Mouse (Mus musculus) cerebellum, postnatal 36 days (tissue): ENCODE measurements around the gene Emx1.
"Not testable (repeated sequence)": the region's sequence is repeated elsewhere in the genome, so short reads cannot be mapped to it uniquely, and the experiment has no call there.

Experiments
- DNase-seq, 2 experiments: peaks; one replicate each; pipeline ENCODE4 v3.0.0; 2021 to 2022; ENCODE audit warnings: mixed read lengths in 2 of 2

The Emx1 gene

DNA sequence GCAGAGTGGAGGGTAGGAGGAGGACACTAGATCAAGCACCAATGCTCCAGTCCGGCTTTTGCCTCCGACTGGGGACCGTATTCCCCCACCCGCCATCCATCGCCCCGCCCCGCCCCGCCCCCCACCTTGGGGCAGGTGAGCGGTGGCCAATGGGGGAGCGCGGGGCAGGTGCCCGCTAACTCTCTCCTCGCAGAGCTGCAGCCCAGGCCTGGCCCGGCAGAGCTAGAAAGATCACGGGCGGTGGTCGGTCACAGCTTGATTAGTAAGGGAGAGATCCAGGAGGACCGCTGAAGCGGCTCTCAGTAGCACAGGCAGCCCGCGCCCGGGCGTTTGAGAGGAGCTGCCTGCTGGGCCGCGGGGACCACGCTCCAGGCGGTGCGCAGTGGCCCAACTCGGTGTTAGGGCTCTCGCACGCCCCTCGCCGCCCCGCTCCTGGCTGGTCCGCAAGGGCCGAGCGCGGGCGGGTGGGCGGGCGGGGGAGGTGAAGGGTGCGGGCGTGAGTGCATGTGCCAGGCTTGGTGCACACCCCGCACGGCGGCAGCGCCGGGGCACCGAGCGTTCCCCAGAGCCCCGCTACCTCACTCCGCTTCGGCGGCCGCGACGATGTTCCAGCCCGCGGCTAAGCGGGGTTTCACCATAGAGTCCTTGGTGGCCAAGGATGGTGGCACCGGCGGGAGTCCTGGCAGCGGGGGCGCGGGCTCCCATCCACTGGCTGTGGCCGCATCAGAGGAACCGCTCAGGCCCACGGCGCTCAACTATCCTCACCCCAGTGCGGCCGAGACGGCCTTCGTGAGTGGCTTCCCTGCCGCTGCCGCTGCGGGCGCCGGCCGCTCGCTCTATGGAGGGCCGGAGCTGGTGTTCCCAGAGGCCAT lies at the start of gene Emx1:
Gene Emx1, plus strand, starts transcription at position 99 of the 872 bp plus-strand sequence.
- DNase-seq = peak; percentile 18 to 31

DNA sequence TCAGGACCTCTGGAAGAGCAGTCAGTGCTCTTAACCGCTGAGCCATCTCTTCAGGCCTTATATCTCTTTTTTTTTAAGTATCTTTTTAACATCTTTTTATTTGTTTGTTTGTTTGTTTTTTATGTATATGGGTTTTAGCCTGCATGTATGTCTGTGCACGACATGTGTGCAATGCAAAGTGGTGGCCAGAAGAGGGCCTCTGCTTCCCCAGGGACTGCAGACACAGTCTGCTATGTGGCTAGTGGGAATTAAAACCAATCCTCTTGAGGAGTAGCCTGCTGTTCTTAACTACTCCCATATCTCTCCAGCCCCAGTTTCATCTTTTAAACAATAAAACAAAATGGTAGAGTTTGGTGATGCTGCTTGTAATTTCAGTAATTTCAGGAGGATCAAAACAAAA lies 47.7 kb upstream of the Emx1 start:
- no peak for DNase-seq

DNA sequence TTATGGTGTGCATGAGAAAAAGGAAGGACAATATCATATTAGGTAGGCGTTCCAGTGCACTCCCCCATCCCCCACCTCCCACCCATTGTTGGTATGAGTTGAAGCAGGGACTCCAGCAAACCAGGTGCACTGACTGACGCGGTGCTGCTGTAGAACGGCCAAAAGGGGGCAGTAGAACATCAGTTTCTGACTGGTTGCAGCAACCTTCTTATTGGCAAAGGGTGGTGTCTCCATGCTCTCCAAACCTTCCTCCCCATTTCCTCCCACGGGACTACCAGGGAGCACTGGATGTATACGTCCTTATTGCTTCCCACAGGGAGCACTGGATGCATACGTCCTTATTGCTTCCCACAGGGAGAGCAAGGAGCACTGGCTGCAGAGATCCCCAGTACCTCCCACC lies 46.2 kb upstream of the Emx1 start:
- DNase-seq = peak; percentile 29 to 36

- DNase-seq = no peak
Observed at GRCm38 (mm10) chr6:85144466-85144865, 42.8 kb upstream of the Emx1 start.

- no peak for DNase-seq
Observed at GRCm38 (mm10) chr6:85147636-85148035, 39.6 kb upstream of the Emx1 start.

- DNase-seq = peak; percentile 35 to 52
Observed at GRCm38 (mm10) chr6:85150386-85150785, 36.9 kb upstream of the Emx1 start.

GRCm38 (mm10) chr6:85153970-85154540 lies 33.2 kb upstream of the Emx1 start:
- peak; percentile 71 to 75 for DNase-seq

DNA sequence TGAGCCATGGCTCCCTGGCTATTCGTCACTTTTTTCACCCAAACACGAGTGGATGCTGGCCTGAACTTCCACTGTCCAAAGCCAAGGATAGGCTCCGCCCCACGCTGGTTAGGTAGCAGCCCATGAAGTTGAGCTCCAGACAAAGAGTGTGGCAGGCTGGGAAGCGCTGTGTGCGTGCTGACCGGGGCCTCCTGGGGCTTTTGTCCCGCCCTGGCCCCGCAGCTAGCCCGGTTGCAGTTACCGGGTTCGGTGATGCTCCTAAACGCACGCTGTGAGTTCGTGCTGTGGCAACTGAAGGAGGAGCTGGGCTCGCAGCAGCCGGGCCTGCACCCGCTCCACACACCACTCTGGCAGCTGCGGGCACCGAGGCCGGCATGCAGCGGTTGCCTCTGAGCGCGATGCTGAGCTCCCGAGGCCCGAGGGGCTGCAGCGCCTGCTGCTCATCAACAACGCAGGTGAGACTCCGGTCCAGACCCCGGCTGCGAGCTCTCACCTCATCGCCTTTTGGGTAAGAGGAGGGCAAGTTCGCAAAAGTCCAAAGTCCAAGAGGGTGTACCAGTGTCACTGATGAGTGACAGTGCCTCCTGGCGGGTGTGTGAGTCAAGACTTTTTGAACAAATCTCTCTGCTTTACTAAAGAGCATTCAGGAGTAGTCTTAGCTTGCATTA lies 32.2 kb upstream of the Emx1 start:
- peak in 1 of 2 experiments; percentile 23 for DNase-seq

- not testable (repeated sequence) for DNase-seq
Observed at GRCm38 (mm10) chr6:85156551-85156950, 30.7 kb upstream of the Emx1 start.

DNA sequence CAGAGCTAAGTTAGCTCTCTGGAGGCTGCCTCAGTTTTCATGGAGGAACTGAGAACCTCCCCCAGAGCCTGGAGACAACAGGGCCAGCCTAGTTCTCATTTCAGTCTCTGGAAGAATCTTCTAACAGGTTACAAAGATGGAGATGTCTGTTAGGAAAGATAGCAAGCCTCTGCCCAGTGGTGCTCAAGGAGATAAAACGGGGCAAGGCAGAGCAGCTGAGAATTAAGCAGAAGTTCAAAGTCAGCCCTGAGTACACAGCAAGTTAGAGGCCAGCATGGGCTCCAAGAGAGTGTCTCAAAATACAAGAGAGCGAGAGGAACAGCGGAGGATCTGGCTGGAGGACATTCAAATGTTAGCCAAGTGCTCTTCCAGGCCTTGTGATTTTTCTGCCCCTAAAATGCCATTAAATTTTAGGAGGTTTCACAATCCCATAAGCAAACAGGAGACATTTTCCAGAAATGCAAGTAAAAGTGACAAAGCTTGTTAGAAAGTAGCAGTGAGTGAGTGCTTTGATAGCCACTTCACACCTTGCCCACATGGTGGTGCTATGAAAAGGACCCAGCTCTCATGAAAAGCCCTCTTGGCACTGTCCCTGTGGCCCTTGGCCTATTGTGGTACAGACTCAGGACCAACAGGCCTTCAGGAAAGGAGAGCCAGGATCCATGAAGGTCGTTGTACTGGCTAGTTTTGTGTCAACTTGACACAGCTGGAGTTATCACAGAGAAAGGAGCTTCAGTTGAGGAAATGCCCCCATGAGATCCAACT lies 29.0 kb upstream of the Emx1 start:
- DNase-seq = not testable (repeated sequence)

DNA sequence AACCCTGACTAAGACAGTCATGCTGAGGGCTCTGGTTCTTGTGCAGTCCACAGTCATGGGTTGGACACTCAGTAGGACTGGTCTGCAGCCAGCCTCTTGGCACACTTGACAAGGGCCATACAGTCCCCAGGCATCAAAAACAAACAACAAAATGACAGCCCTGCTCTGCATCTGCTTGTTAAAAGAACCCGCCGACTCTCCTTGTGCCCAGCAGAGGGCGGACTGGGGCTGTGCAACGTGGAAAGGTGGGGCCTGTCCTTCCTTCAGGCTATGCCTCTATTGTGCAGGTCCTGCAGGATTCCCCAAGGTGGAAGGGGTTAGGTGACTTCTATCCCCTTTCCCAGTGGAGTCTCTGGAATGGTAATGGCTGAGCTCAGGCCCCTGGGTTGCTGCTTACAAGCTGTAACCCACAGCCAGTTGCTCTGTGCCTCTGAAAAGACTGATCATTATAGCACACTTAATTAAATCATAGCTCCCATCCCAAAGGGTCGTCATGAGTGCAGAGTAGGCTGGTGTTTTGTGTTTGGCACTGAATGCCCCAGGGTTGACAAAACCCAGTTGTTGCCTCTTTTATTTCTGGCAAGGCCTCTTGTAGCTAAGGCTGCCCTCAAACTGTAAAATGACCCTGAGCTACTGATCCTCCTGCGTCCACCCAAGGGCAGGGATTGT lies 28.0 kb upstream of the Emx1 start:
- peak; percentile 67 to 69 for DNase-seq

GRCm38 (mm10) chr6:85160201-85160923 lies 26.9 kb upstream of the Emx1 start:
- peak; percentile 72 to 74 for DNase-seq

DNA sequence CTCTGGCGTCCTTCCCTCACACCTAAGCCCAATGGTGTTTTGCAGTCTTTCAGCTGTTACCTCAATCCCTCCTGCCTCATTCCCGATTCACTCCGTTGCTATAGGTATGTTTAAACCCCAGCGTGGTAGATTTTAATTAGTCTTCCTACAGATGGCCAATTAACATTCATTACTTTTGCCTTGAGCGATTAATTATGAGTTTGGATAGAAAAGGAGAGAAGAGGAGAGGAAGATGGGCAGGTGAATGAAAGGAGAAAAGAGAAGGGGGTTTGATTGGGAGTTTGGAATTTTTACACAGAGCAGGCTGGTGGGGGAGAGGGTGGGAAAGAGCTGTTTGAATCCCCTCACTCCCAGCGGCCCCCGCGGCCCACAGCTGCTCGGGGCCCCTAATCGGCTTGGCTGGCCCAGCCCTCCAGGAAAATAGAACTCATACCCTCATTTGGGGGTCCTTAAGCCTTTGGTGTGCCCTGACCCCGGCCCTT lies 21.8 kb upstream of the Emx1 start:
- DNase-seq = no peak

GRCm38 (mm10) chr6:85179569-85179968 lies 7.7 kb upstream of the Emx1 start:
- no peak for DNase-seq

GRCm38 (mm10) chr6:85180036-85180435 lies 7.2 kb upstream of the Emx1 start:
- DNase-seq = no peak

GRCm38 (mm10) chr6:85183951-85184350 lies 3.3 kb upstream of the Emx1 start:
- DNase-seq = no peak

DNA sequence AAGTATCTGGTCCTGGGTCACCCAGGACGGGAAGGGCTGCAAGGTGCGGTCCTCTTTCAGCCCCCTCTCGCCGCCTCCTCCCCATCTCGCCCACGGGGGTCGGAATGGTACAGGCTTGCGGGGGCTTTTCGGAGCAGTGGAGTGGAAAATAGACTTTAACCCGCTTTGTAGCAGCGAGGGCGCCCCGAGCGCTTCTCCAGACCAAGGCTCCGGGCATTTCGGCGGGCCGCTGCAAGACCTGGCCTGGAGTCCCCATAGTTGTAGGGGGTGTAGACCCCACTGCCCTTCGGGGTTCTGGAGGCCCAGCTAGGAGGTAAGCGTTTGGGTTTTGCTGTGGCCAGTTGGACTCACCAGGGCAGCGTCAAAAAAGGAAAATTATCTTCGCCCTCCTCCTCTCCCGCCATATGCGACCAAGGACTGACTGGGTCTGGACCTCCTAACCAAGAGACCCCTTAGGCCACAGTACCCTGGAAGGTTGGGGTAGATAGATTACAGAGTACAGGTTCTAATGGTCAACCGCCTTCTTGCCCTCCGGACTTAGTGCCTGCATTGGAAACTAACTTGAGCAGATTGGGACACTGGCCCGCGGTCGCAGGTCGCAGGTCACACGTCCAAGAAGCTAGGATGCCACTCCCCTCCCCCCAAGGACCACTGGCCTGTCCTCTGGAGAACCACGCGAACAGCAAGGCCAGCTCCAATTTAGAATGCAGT lies 1.1 kb upstream of the Emx1 start:
- DNase-seq = no peak

DNA sequence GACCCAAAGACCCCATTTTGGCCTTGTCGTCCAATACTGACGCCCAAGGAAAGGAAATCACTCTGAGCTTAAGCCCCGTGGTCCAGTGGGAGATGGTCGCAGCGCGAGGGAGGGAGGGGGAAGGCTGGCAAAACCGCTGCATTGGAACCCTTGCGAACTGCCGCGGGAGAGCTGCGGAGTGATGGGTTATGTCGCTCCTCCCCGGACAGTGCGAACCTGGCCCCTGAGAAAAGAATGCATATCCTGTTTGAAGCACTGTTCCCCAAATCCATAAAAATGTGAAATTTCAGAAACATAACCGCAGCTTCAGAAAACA lies 536 bp upstream of the Emx1 start:
- DNase-seq = no peak

DNA sequence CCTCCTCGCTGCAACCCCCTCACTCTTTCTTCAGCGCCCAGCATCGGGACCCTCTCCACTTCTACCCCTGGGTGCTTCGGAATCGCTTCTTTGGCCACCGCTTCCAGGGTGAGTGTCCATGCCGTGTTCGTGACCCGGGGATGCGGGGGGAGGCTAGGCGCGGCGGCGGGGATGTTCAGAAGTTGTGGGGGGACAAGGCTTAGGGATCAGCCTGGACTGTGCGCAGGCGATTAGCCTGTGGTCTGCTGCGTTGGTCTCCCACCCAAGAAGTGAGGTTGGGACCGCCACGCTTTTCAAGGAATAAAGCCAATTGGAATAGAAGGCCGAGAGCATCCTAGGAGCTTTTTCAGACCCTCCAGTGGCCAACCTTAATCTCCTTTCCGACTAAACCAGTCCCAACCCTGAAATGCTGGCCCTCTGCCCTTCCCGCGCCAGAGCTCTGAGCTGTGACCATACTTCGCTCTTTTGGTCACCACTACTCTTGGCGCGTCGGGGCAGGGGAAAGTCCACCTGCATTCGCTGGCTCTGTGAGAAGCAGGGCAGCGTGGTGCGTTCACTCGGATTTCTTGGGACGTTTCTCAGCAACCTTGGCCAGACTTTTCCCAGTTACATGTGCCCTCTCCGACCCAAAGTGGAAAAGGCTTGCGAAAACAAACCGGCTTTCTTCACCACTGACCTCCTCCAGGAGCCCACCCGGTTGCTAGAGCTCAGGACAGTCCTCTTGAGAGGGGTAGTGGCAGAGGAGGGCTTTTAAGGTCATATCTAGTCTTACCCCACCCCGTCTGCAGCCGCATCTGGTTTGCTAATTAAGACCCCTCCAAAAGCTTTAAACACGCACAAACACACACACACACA lies 1.2 kb downstream of the Emx1 start:
- no peak for DNase-seq

GRCm38 (mm10) chr6:85189361-85189760 lies 2.1 kb downstream of the Emx1 start:
- no peak for DNase-seq
